Mouse (Mus musculus): ENCODE measurements around the gene Mfsd6l. TPM values are rescaled to one million over a fixed set of nuclear protein-coding genes. Genes with fewer than 3 reads are reported as not detected.

The Mfsd6l gene
- polyA plus RNA-seq, 1 experiment from 2014 or later, result 4.7 TPM

GRCm38 (mm10) chr11:68561957-68562950 lies 6.3 kb downstream of the Mfsd6l start:
- H3K9me3 ChIP-seq (replicated peaks; ENCODE audit: low read length), result no peaks in the 10 kb centered on the region
- H3K27ac ChIP-seq, result no peak overlapping the region
- H3K4me3 ChIP-seq (replicated peaks; ENCODE audit: low read depth, low read length), result no peak overlapping the region
- DNase-seq (ENCODE audit: low spot score) (no peak), ATAC-seq (replicated peaks; ENCODE audit: low FRiP score, low read depth) (no peak)
- H3K4me1 ChIP-seq (replicated peaks; ENCODE audit: insufficient read depth, low read length), result no peaks in the 10 kb centered on the region
- H3K4me2 ChIP-seq (ENCODE audit: low read length), result no peak overlapping the region
- H3K9ac ChIP-seq (ENCODE audit: low read depth, low read length), result no peak overlapping the region
- WGBS, result 75% methylated on average over 11 of the region's 11 CpGs
- H3K27me3 ChIP-seq (ENCODE audit: insufficient read depth, low read length), result no peaks in the 10 kb centered on the region
- TF ChIP-seq CTCF (IDR thresholded peaks at IDR 0.05; ENCODE audit: low read depth), result no peak
- H3K36me3 ChIP-seq (ENCODE audit: insufficient read depth, low read length), result no peaks in the 10 kb centered on the region

GRCm38 (mm10) chr11:68564356-68565031 lies 8.5 kb downstream of the Mfsd6l start:
- Histone ChIP-seq H3K27ac (no peak overlapping the region), H3K27me3 (ENCODE audit: insufficient read depth, low read length) (no peaks in the 10 kb centered on the region), H3K4me1 (replicated peaks; ENCODE audit: insufficient read depth, low read length) (no peaks in the 10 kb centered on the region), H3K9ac (ENCODE audit: low read depth, low read length) (no peak overlapping the region), H3K9me3 (replicated peaks; ENCODE audit: low read length) (no peaks in the 10 kb centered on the region), H3K36me3 (ENCODE audit: insufficient read depth, low read length) (no peaks in the 10 kb centered on the region), H3K4me2 (ENCODE audit: low read length) (no peak overlapping the region), H3K4me3 (replicated peaks; ENCODE audit: low read depth, low read length) (no peak overlapping the region)
- DNase-seq (ENCODE audit: low spot score) (no peak), ATAC-seq (replicated peaks; ENCODE audit: low FRiP score, low read depth) (no peak)
- WGBS, result 72% methylated on average over 13 of the region's 13 CpGs
- no peak for TF ChIP-seq CTCF (IDR thresholded peaks at IDR 0.05; ENCODE audit: low read depth)

- Histone ChIP-seq H3K36me3 (ENCODE audit: insufficient read depth, low read length) (no peaks in the 10 kb centered on the region), H3K4me2 (ENCODE audit: low read length) (no peak overlapping the region), H3K27ac (no peak overlapping the region), H3K4me1 (replicated peaks; ENCODE audit: insufficient read depth, low read length) (no peaks in the 10 kb centered on the region), H3K9me3 (replicated peaks; ENCODE audit: low read length) (no peaks in the 10 kb centered on the region), H3K4me3 (replicated peaks; ENCODE audit: low read depth, low read length) (no peak overlapping the region), H3K9ac (ENCODE audit: low read depth, low read length) (no peak overlapping the region), H3K27me3 (ENCODE audit: insufficient read depth, low read length) (no peaks in the 10 kb centered on the region)
- 90% methylated on average over 3 of the region's 3 CpGs for WGBS
- ATAC-seq (replicated peaks; ENCODE audit: low FRiP score, low read depth) (no peak), DNase-seq (ENCODE audit: low spot score) (no peak)
- no peak for TF ChIP-seq CTCF (IDR thresholded peaks at IDR 0.05; ENCODE audit: low read depth)
Observed at GRCm38 (mm10) chr11:68565032-68565429, 9.0 kb downstream of the Mfsd6l start.

GRCm38 (mm10) chr11:68566447-68567059 lies 10.6 kb downstream of the Mfsd6l start:
- Histone ChIP-seq H3K36me3 (ENCODE audit: insufficient read depth, low read length) (no peaks in the 10 kb centered on the region), H3K27ac (no peak overlapping the region), H3K9me3 (replicated peaks; ENCODE audit: low read length) (no peaks in the 10 kb centered on the region), H3K27me3 (ENCODE audit: insufficient read depth, low read length) (no peaks in the 10 kb centered on the region), H3K4me2 (ENCODE audit: low read length) (peak overlapping the region; percentile 58), H3K9ac (ENCODE audit: low read depth, low read length) (no peak overlapping the region), H3K4me1 (replicated peaks; ENCODE audit: insufficient read depth, low read length) (no peaks in the 10 kb centered on the region), H3K4me3 (replicated peaks; ENCODE audit: low read depth, low read length) (peak overlapping the region; percentile 19; the same call in 1 of the 2 replicates)
- DNase-seq (ENCODE audit: low spot score) (peak; percentile 93), ATAC-seq (replicated peaks; ENCODE audit: low FRiP score, low read depth) (0 out of 2 replicates have a peak, but pooled peaks have one; percentile 46)
- WGBS, result 15% methylated on average over 17 of the region's 17 CpGs
- TF ChIP-seq CTCF (IDR thresholded peaks at IDR 0.05; ENCODE audit: low read depth), result peak; percentile 88

GRCm38 (mm10) chr11:68570861-68571260 lies 14.9 kb downstream of the Mfsd6l start:
- no peak for DNase-seq (ENCODE audit: low spot score)
- WGBS, result 55% methylated on average over 5 of the region's 5 CpGs

GRCm38 (mm10) chr11:68577076-68577475 lies 21.1 kb downstream of the Mfsd6l start:
- no peaks in the 10 kb centered on the region for H3K4me1 ChIP-seq (replicated peaks; ENCODE audit: insufficient read depth, low read length)
- no peak overlapping the region for H3K4me2 ChIP-seq (ENCODE audit: low read length)
- H3K9ac ChIP-seq (ENCODE audit: low read depth, low read length), result no peak overlapping the region
- DNase-seq (ENCODE audit: low spot score) (no peak), ATAC-seq (replicated peaks; ENCODE audit: low FRiP score, low read depth) (no peak)
- 82% methylated on average over 1 of the region's 1 CpGs for WGBS
- no peak for TF ChIP-seq CTCF (IDR thresholded peaks at IDR 0.05; ENCODE audit: low read depth)
- H3K27ac ChIP-seq, result no peak overlapping the region
- no peaks in the 10 kb centered on the region for H3K27me3 ChIP-seq (ENCODE audit: insufficient read depth, low read length)
- H3K4me3 ChIP-seq (replicated peaks; ENCODE audit: low read depth, low read length), result no peak overlapping the region
- no peaks in the 10 kb centered on the region for H3K9me3 ChIP-seq (replicated peaks; ENCODE audit: low read length)
- no peaks in the 10 kb centered on the region for H3K36me3 ChIP-seq (ENCODE audit: insufficient read depth, low read length)

More at GRCm38 (mm10) chr11:68570861-68571260, 14.9 kb downstream of the Mfsd6l start:
- Histone ChIP-seq H3K9ac (ENCODE audit: low read depth, low read length) (no peak overlapping the region), H3K27ac (no peak overlapping the region), H3K4me2 (ENCODE audit: low read length) (no peak overlapping the region), H3K36me3 (ENCODE audit: insufficient read depth, low read length) (no peaks in the 10 kb centered on the region), H3K4me3 (replicated peaks; ENCODE audit: low read depth, low read length) (no peak overlapping the region), H3K9me3 (replicated peaks; ENCODE audit: low read length) (no peaks in the 10 kb centered on the region), H3K4me1 (replicated peaks; ENCODE audit: insufficient read depth, low read length) (no peaks in the 10 kb centered on the region), H3K27me3 (ENCODE audit: insufficient read depth, low read length) (no peaks in the 10 kb centered on the region)
- TF ChIP-seq CTCF (IDR thresholded peaks at IDR 0.05; ENCODE audit: low read depth), result no peak
- ATAC-seq (replicated peaks; ENCODE audit: low FRiP score, low read depth), result no peak

Data from kidney, postnatal 0 days (tissue).